Mouse (Mus musculus) heart, adult 18-20 months (tissue): ENCODE results near the gene Prickle4. TPM values are rescaled to one million over a fixed set of nuclear protein-coding genes. Genes with fewer than 3 reads are reported as not detected.

ENCODE experiments used
- DNase-seq, 2 experiments: peaks; one replicate each; pipeline ENCODE4 v3.0.0; 2021 to 2022; ENCODE audit warnings: mixed read lengths in 1 of 2
- long read RNA-seq, 2 experiments: library from polyadenylated mRNA; stranded (forward); transcript quantifications; one replicate each; pipeline ENCODE4 v2.0.0; 2021
- total RNA-seq, 2 experiments: library from RNA; stranded (reverse); gene quantifications; 2 replicates each; pipeline ENCODE4 v1.2.3; 2021

Gene Prickle4
- total RNA-seq, result 1 to 10 TPM; 4.3 to 5.1 TPM
- long read RNA-seq, experiment 1, partial matches to known transcripts, result 0 of 1 reads
- long read RNA-seq, experiment 1, other reads (novel, unspliced or antisense), result 0 of 1 reads
- long read RNA-seq, experiment 2, result 0 reads

- DNase-seq, result peak; percentile 98
Measured at GRCm38 (mm10) chr17:47694503-47695336, at the start of gene Prickle4. Gene Prickle4, minus strand, starts transcription at chr17:47694736.

- DNase-seq, result no peak
Measured at GRCm38 (mm10) chr17:47744086-47744485, 49.5 kb upstream of the Prickle4 start.

- DNase-seq, result no peak
Measured at GRCm38 (mm10) chr17:47742991-47743734, 48.6 kb upstream of the Prickle4 start.

- no peak for DNase-seq
Measured at GRCm38 (mm10) chr17:47740186-47740585, 45.6 kb upstream of the Prickle4 start.

- peak; percentile 37 to 45 for DNase-seq
Measured at GRCm38 (mm10) chr17:47738879-47739798, 44.6 kb upstream of the Prickle4 start.

GRCm38 (mm10) chr17:47738066-47738878, 43.7 kb upstream of the Prickle4 start:
- DNase-seq, result peak; percentile 57 to 73

GRCm38 (mm10) chr17:47737271-47738065, 42.9 kb upstream of the Prickle4 start:
- DNase-seq, result peak; percentile 94 to 96

GRCm38 (mm10) chr17:47736856-47737255, 42.3 kb upstream of the Prickle4 start, which contains the start of gene Tfeb:
Gene Tfeb, plus strand, starts transcription at chr17:47737030.
- DNase-seq, result peak; percentile 97 to 98

GRCm38 (mm10) chr17:47735553-47736100, 41.1 kb upstream of the Prickle4 start:
- no peak for DNase-seq

GRCm38 (mm10) chr17:47730633-47731575, 36.4 kb upstream of the Prickle4 start:
- no peak for DNase-seq

GRCm38 (mm10) chr17:47726566-47726965, 32.0 kb upstream of the Prickle4 start, which contains the start of gene Pgc:
Gene Pgc, plus strand, starts transcription at chr17:47726842.
- DNase-seq, result no peak

- peak in 1 of 2 experiments; percentile 42 for DNase-seq
Measured at GRCm38 (mm10) chr17:47721183-47721582, 26.6 kb upstream of the Prickle4 start.

GRCm38 (mm10) chr17:47715037-47715436, 20.5 kb upstream of the Prickle4 start:
- no peak for DNase-seq

- no peak for DNase-seq
Measured at GRCm38 (mm10) chr17:47712889-47713571, 18.5 kb upstream of the Prickle4 start.

- no peak for DNase-seq
Measured at GRCm38 (mm10) chr17:47711883-47712282, 17.3 kb upstream of the Prickle4 start.

GRCm38 (mm10) chr17:47710036-47710435, 15.5 kb upstream of the Prickle4 start:
- no peak for DNase-seq

- DNase-seq, result no peak
Measured at GRCm38 (mm10) chr17:47708972-47709371, 14.4 kb upstream of the Prickle4 start.

- no peak for DNase-seq
Measured at GRCm38 (mm10) chr17:47707961-47708360, 13.4 kb upstream of the Prickle4 start.
